Mouse (Mus musculus) lung, postnatal 0 days (tissue): Measurements from ENCODE around the gene Krt76.

ENCODE experiments used
- CTCF ChIP-seq: IDR thresholded peaks from 2 replicates; pipeline ENCODE4 v1.5.1; 2016; ENCODE audit warnings: antibody characterized with exemption, mild to moderate bottlenecking
- EP300 ChIP-seq: IDR thresholded peaks from 2 replicates; pipeline ENCODE4 v1.6.1; 2016; ENCODE audit warnings: antibody characterized with exemption, mild to moderate bottlenecking, control low read depth

- TF ChIP-seq EP300 = no peak
- no peak for TF ChIP-seq CTCF
Observed at GRCm38 (mm10) chr15:101843192-101843591, 49.5 kb downstream of the Krt76 start.
